Mouse (Mus musculus) spleen, embryonic (tissue): ENCODE results near the gene Bbs9.

Experiments
- CTCF ChIA-PET: fragments of 350-600 bp; sonication (Branson Sonifier 250); formaldehyde crosslinking; loops from one replicate; lab custom pipeline; 2022; lab: Charles Lee

Gene Bbs9

GRCm38 (mm10) chr9:22846048-22846447 lies 370.5 kb downstream of the Bbs9 start:
- CTCF ChIA-PET, result no interaction called here

GRCm38 (mm10) chr9:22846783-22847182 lies 371.3 kb downstream of the Bbs9 start:
- CTCF ChIA-PET, result no interaction called here

GRCm38 (mm10) chr9:22848800-22849199 lies 373.3 kb downstream of the Bbs9 start:
- CTCF ChIA-PET, result no interaction called here

GRCm38 (mm10) chr9:22849212-22849611 lies 373.7 kb downstream of the Bbs9 start:
- CTCF ChIA-PET, result no interaction called here

- CTCF ChIA-PET, result interaction anchor here (0.9 kb wide), 1 partner anchor 157 kb away, joined by 3 read pairs; no protein-coding TSS in a partner anchor
Observed at GRCm38 (mm10) chr9:22869147-22869546, 393.6 kb downstream of the Bbs9 start.

GRCm38 (mm10) chr9:22870661-22871060 lies 395.1 kb downstream of the Bbs9 start:
- CTCF ChIA-PET, result no interaction called here

- CTCF ChIA-PET, result interaction anchor here (0.6 kb wide), 1 partner anchor 15 kb away, joined by 8 read pairs; no protein-coding TSS in a partner anchor
Observed at GRCm38 (mm10) chr9:22875231-22875630, 399.7 kb downstream of the Bbs9 start.

- CTCF ChIA-PET, result no interaction called here
Observed at GRCm38 (mm10) chr9:22879266-22879665, 403.8 kb downstream of the Bbs9 start.

- CTCF ChIA-PET, result no interaction called here
Observed at GRCm38 (mm10) chr9:22886351-22886750, 410.8 kb downstream of the Bbs9 start.

- CTCF ChIA-PET, result no interaction called here
Observed at GRCm38 (mm10) chr9:22905434-22905833, 429.9 kb downstream of the Bbs9 start.

GRCm38 (mm10) chr9:22916808-22917207 lies 441.3 kb downstream of the Bbs9 start:
- CTCF ChIA-PET, result no interaction called here

- CTCF ChIA-PET, result no interaction called here
Observed at GRCm38 (mm10) chr9:22935645-22936044, 460.1 kb downstream of the Bbs9 start.
